Mouse (Mus musculus): Measurements from ENCODE around the gene Rassf2.

Rassf2 gene

GRCm38 (mm10) chr2:132034590-132035469 lies 4.8 kb upstream of the Rassf2 start:
- DNase-seq (ENCODE audit: low read depth, low spot score) = no peak

GRCm38 (mm10) chr2:132031364-132032095 lies 1.5 kb upstream of the Rassf2 start:
- DNase-seq (ENCODE audit: low read depth, low spot score) = no peak

GRCm38 (mm10) chr2:132030418-132031363 lies 633 bp upstream of the Rassf2 start:
- peak; percentile 41 for DNase-seq (ENCODE audit: low read depth, low spot score)

GRCm38 (mm10) chr2:132028894-132029605 lies 1.0 kb downstream of the Rassf2 start:
- peak; percentile 31 for DNase-seq (ENCODE audit: low read depth, low spot score)

GRCm38 (mm10) chr2:132028107-132028506 lies 2.0 kb downstream of the Rassf2 start:
- no peak for DNase-seq (ENCODE audit: low read depth, low spot score)

- no peak for DNase-seq (ENCODE audit: low read depth, low spot score)
Observed at GRCm38 (mm10) chr2:132027366-132027765, 2.7 kb downstream of the Rassf2 start.

- no peak for DNase-seq (ENCODE audit: low read depth, low spot score)
Observed at GRCm38 (mm10) chr2:132024028-132024427, 6.0 kb downstream of the Rassf2 start.

- DNase-seq (ENCODE audit: low read depth, low spot score) = no peak
Observed at GRCm38 (mm10) chr2:132022621-132023020, 7.4 kb downstream of the Rassf2 start.

GRCm38 (mm10) chr2:132021616-132022015 lies 8.4 kb downstream of the Rassf2 start:
- no peak for DNase-seq (ENCODE audit: low read depth, low spot score)

GRCm38 (mm10) chr2:132020991-132021541 lies 9.0 kb downstream of the Rassf2 start:
- no peak for DNase-seq (ENCODE audit: low read depth, low spot score)

- no peak for DNase-seq (ENCODE audit: low read depth, low spot score)
Observed at GRCm38 (mm10) chr2:132020420-132020819, 9.6 kb downstream of the Rassf2 start.

- no peak for DNase-seq (ENCODE audit: low read depth, low spot score)
Observed at GRCm38 (mm10) chr2:132019372-132019811, 10.7 kb downstream of the Rassf2 start.

GRCm38 (mm10) chr2:132018156-132018555 lies 11.9 kb downstream of the Rassf2 start:
- DNase-seq (ENCODE audit: low read depth, low spot score) = no peak

- peak; percentile 50 for DNase-seq (ENCODE audit: low read depth, low spot score)
Observed at GRCm38 (mm10) chr2:132017611-132018010, 12.4 kb downstream of the Rassf2 start.

GRCm38 (mm10) chr2:132016034-132016433 lies 14.0 kb downstream of the Rassf2 start:
- DNase-seq (ENCODE audit: low read depth, low spot score) = no peak

- DNase-seq (ENCODE audit: low read depth, low spot score) = no peak
Observed at GRCm38 (mm10) chr2:132013152-132013551, 16.9 kb downstream of the Rassf2 start.

GRCm38 (mm10) chr2:132010781-132011180 lies 19.3 kb downstream of the Rassf2 start:
- DNase-seq (ENCODE audit: low read depth, low spot score) = no peak

GRCm38 (mm10) chr2:132008186-132008585 lies 21.9 kb downstream of the Rassf2 start:
- no peak for DNase-seq (ENCODE audit: low read depth, low spot score)

- no peak for DNase-seq (ENCODE audit: low read depth, low spot score)
Observed at GRCm38 (mm10) chr2:132007475-132007819, 22.6 kb downstream of the Rassf2 start.
